Mouse (Mus musculus) bone marrow macrophage, adult 2 months (primary cell): ENCODE data around the gene Mtnr1b. TPM values are rescaled to one million over a fixed set of nuclear protein-coding genes. Genes with fewer than 3 reads are reported as not detected.
"Not testable (repeated sequence)": the region's sequence is repeated elsewhere in the genome, so short reads cannot be mapped to it uniquely, and the experiment has no call there.

ENCODE experiments used
- H3K27ac ChIP-seq: 2 replicates; pipeline ENCODE4 v1.5.1; 2012; ENCODE audit warnings: low read depth, low read length; ENCODE audit not compliant: insufficient read depth
- H3K4me1 ChIP-seq: 2 replicates; pipeline ENCODE4 v1.6.1; 2012; ENCODE audit warnings: low read length; ENCODE audit not compliant: control insufficient read depth, insufficient read depth
- H3K4me3 ChIP-seq: 2 replicates; pipeline ENCODE4 v1.5.1; 2012; ENCODE audit warnings: mild to moderate bottlenecking, low read length, moderate library complexity; ENCODE audit not compliant: insufficient read depth
- CTCF ChIP-seq: IDR thresholded peaks from 2 replicates; pipeline ENCODE4 v1.5.1; 2012; ENCODE audit warnings: low read depth, mild to moderate bottlenecking, low read length, moderate library complexity
- POLR2A ChIP-seq: IDR thresholded peaks from 2 replicates; pipeline ENCODE4 v1.6.1; 2012; ENCODE audit warnings: mild to moderate bottlenecking, low read depth, low read length, borderline replicate concordance
- polyA plus RNA-seq: library from polyadenylated mRNA; stranded (reverse); fragments of >200 nt; gene quantifications from 2 replicates; pipeline ENCODE4 v1.2.4, GENCODE M21; 2012; ENCODE audit not compliant: missing spikeins, insufficient read depth, insufficient read length

Mtnr1b gene
- polyA plus RNA-seq, 1 experiment, result not detected

GRCm38 (mm10) chr9:15880754-15881153 is 6.4 kb upstream of the Mtnr1b start:
- H3K4me3 ChIP-seq, result no peak overlapping the region
- H3K4me1 ChIP-seq, result no peaks in the 10 kb centered on the region
- TF ChIP-seq POLR2A (no peak), CTCF (no peak)
- no peak overlapping the region for H3K27ac ChIP-seq

- Histone ChIP-seq H3K4me3 (no peak overlapping the region), H3K27ac (no peak overlapping the region), H3K4me1 (no peaks in the 10 kb centered on the region)
- TF ChIP-seq CTCF, result no peak
- no peak for TF ChIP-seq POLR2A
Measured at GRCm38 (mm10) chr9:15880160-15880603, 5.8 kb upstream of the Mtnr1b start.

- Histone ChIP-seq H3K4me1 (no peaks in the 10 kb centered on the region), H3K27ac (no peak overlapping the region), H3K4me3 (no peak overlapping the region)
- TF ChIP-seq POLR2A (no peak), CTCF (no peak)
Measured at GRCm38 (mm10) chr9:15870013-15870412, 4.3 kb downstream of the Mtnr1b start.

GRCm38 (mm10) chr9:15869456-15869855 is 4.9 kb downstream of the Mtnr1b start:
- no peak overlapping the region for H3K4me3 ChIP-seq
- no peaks in the 10 kb centered on the region for H3K4me1 ChIP-seq
- TF ChIP-seq POLR2A (no peak), CTCF (no peak)
- H3K27ac ChIP-seq, result no peak overlapping the region

- Histone ChIP-seq H3K4me1 (no peaks in the 10 kb centered on the region), H3K4me3 (no peak overlapping the region), H3K27ac (no peak overlapping the region)
- no peak for TF ChIP-seq POLR2A
- no peak for TF ChIP-seq CTCF
Measured at GRCm38 (mm10) chr9:15866280-15867072, 7.9 kb downstream of the Mtnr1b start.

- TF ChIP-seq CTCF (no peak), POLR2A (no peak)
- H3K4me3 ChIP-seq, result no peak overlapping the region
- H3K4me1 ChIP-seq, result no peaks in the 10 kb centered on the region
- H3K27ac ChIP-seq, result no peak overlapping the region
Measured at GRCm38 (mm10) chr9:15861402-15861801, 13.0 kb downstream of the Mtnr1b start.

- TF ChIP-seq POLR2A (no peak), CTCF (no peak)
Measured at GRCm38 (mm10) chr9:15850749-15851148, 23.6 kb downstream of the Mtnr1b start.

GRCm38 (mm10) chr9:15845390-15845789 is 29.0 kb downstream of the Mtnr1b start:
- H3K4me1 ChIP-seq, result no peaks in the 10 kb centered on the region
- no peak for TF ChIP-seq POLR2A
- TF ChIP-seq CTCF, result no peak
- no peak overlapping the region for H3K4me3 ChIP-seq
- no peak overlapping the region for H3K27ac ChIP-seq

More at GRCm38 (mm10) chr9:15850749-15851148, 23.6 kb downstream of the Mtnr1b start:
- no peaks in the 10 kb centered on the region for H3K4me1 ChIP-seq
- H3K4me3 ChIP-seq, result no peak overlapping the region
- no peak overlapping the region for H3K27ac ChIP-seq

- not testable (repeated sequence) for H3K27ac ChIP-seq, H3K4me1 ChIP-seq, H3K4me3 ChIP-seq
Measured at GRCm38 (mm10) chr9:15844936-15845335, 29.4 kb downstream of the Mtnr1b start.

- Histone ChIP-seq H3K4me3 (no peak overlapping the region), H3K27ac (no peak overlapping the region), H3K4me1 (no peaks in the 10 kb centered on the region)
- no peak for TF ChIP-seq POLR2A
- TF ChIP-seq CTCF, result no peak
Measured at GRCm38 (mm10) chr9:15813002-15813911, 61.1 kb downstream of the Mtnr1b start.
